Mouse (Mus musculus) adrenal gland, adult 18-20 months (tissue): ENCODE measurements around the gene Pear1. TPM values are rescaled to one million over a fixed set of nuclear protein-coding genes. Genes with fewer than 3 reads are reported as not detected.

Experiments used
- DNase-seq, 2 experiments: peaks; one replicate each; pipeline ENCODE4 v3.0.0; 2021 to 2022; ENCODE audit warnings: low spot score in 2 of 2
- total RNA-seq, 2 experiments: library from RNA; stranded (reverse); gene quantifications; 1 replicate in 1 of 2; 2 replicates in 1 of 2; pipeline ENCODE4 v1.2.3; 2021

Pear1 gene
- total RNA-seq, 2 experiments from 2014 or later: 20.0 to 20.8 TPM

GRCm38 (mm10) chr3:87766284-87766667 is 57.8 kb downstream of the Pear1 start:
- DNase-seq: no peak

- DNase-seq: no peak
Measured at GRCm38 (mm10) chr3:87765631-87766283, 58.3 kb downstream of the Pear1 start.

- peak in 1 of 2 experiments; percentile 46 for DNase-seq
Measured at GRCm38 (mm10) chr3:87765091-87765490, 59.0 kb downstream of the Pear1 start.

GRCm38 (mm10) chr3:87764506-87764905 is 59.6 kb downstream of the Pear1 start:
- DNase-seq: no peak

GRCm38 (mm10) chr3:87763683-87764289 is 60.3 kb downstream of the Pear1 start:
- peak in 1 of 2 experiments; percentile 52 for DNase-seq

GRCm38 (mm10) chr3:87763202-87763601 is 60.9 kb downstream of the Pear1 start:
- DNase-seq: no peak

- DNase-seq: no peak
Measured at GRCm38 (mm10) chr3:87761408-87762375, 62.4 kb downstream of the Pear1 start.

- DNase-seq: no peak
Measured at GRCm38 (mm10) chr3:87758641-87759040, 65.5 kb downstream of the Pear1 start.

GRCm38 (mm10) chr3:87756488-87756887 is 67.6 kb downstream of the Pear1 start:
- DNase-seq: no peak

GRCm38 (mm10) chr3:87755964-87756363 is 68.1 kb downstream of the Pear1 start:
- peak; percentile 91 to 93 for DNase-seq

- DNase-seq: no peak
Measured at GRCm38 (mm10) chr3:87753829-87754228, 70.3 kb downstream of the Pear1 start.

- DNase-seq: no peak
Measured at GRCm38 (mm10) chr3:87752567-87752966, 71.5 kb downstream of the Pear1 start.

- DNase-seq: no peak
Measured at GRCm38 (mm10) chr3:87749977-87750376, 74.1 kb downstream of the Pear1 start.

- peak; percentile 62 for DNase-seq
Measured at GRCm38 (mm10) chr3:87749036-87749435, 75.1 kb downstream of the Pear1 start.

- DNase-seq: no peak
Measured at GRCm38 (mm10) chr3:87748431-87748830, 75.7 kb downstream of the Pear1 start, which contains the start of gene Lrrc71. Lrrc71 (minus strand) TSS chr3:87748625.

GRCm38 (mm10) chr3:87745036-87745659 is 79.0 kb downstream of the Pear1 start:
- no peak for DNase-seq

- DNase-seq: no peak
Measured at GRCm38 (mm10) chr3:87743927-87744326, 80.2 kb downstream of the Pear1 start.

GRCm38 (mm10) chr3:87742735-87743134 is 81.4 kb downstream of the Pear1 start:
- no peak for DNase-seq

- DNase-seq: no peak
Measured at GRCm38 (mm10) chr3:87742013-87742412, 82.1 kb downstream of the Pear1 start.

GRCm38 (mm10) chr3:87738906-87739305 is 85.2 kb downstream of the Pear1 start:
- DNase-seq: no peak

GRCm38 (mm10) chr3:87735335-87735734 is 88.8 kb downstream of the Pear1 start:
- no peak for DNase-seq
